13 mouse cellular contexts compared by ENCODE assay signal in genomic region chr11:103098531-103099190, GRCm38 (mm10). TPM values are rescaled to one million over a fixed set of nuclear protein-coding genes. Genes with fewer than 3 reads are reported as not detected.
DNase-seq lines count a peak whose midpoint lies in the region; TF ChIP-seq lines count a peak whose summit lies in the region.
"Had no signal": no experiment of that assay in that cellular context is flagged by ENCODE, and none has a peak within 500 bp of the region (broad histone marks: within the 10 kb centered on the region; RNA-seq: fewer than 3 reads in every experiment).

No protein-coding gene starts in this region.

- peak overlapping the region; percentile 19 for H3ac ChIP-seq in C2C12 (ENCODE audit: control insufficient read depth, insufficient read length, low read depth)

- peaks cover 92% of the 10 kb centered on the region for H3K4me1 ChIP-seq in E14TG2a.4 (replicated peaks; ENCODE audit: low read depth, low read length)

- H3K79me2 ChIP-seq in C2C12 (ENCODE audit: control insufficient read depth, insufficient read depth): peaks cover 73% of the 10 kb centered on the region

- no peaks in the 10 kb centered on the region for H3K9me3 ChIP-seq in E14TG2a.4 (ENCODE audit: low read length)
- H3K9me3 ChIP-seq: hindbrain, embryonic 15.5 days; neural tube, embryonic 13.5 days had no signal

- peaks cover 40% of the 10 kb centered on the region for H3K79me3 ChIP-seq in C2C12 (ENCODE audit: low read depth)

- intact Hi-C loops in heart, postnatal 25 days (cut with DNase I): no loop called here
- intact Hi-C loops in heart, postnatal 14 days (cut with DNase I): no loop called here

- H3K4me3 ChIP-seq in C2C12 (ENCODE audit: insufficient read depth, poor library complexity, severe bottlenecking) (no peak overlapping the region), E14TG2a.4 (replicated peaks; ENCODE audit: low read length) (peak overlapping the region; percentile 3; the same call in 1 of the 2 replicates)
- H3K4me3 ChIP-seq: erythroblast, embryonic 14.5 days; hindbrain, embryonic 15.5 days; neural tube, embryonic 13.5 days had no signal

- DNase-seq in heart, adult 11 months: peak; percentile 94
- no peak for DNase-seq in heart, postnatal 25 days (ENCODE audit: low spot score)
- DNase-seq in heart, postnatal 14 days: peak; percentile 59 to 63
- no peak for DNase-seq in adipocyte (ENCODE audit: low spot score)
- DNase-seq in urinary bladder, postnatal 36 days (ENCODE audit: low spot score in 2 of 2): no peak
- DNase-seq: midbrain, embryonic 14.5 days; right cerebral cortex, adult 18-20 months; thymus, postnatal 36 days had no signal

- TF ChIP-seq CTCF in C2C12 (IDR thresholded peaks at IDR 0.05; ENCODE audit: control insufficient read depth, insufficient read depth, insufficient read length) (no peak), E14TG2a.4 (conservative IDR thresholded peaks at IDR 0.05; ENCODE audit: low read length) (no peak)

- H3K27me3 ChIP-seq in C2C12 (ENCODE audit: control insufficient read depth, insufficient read depth, insufficient read length): no peaks in the 10 kb centered on the region
- H3K27me3 ChIP-seq in E14TG2a.4 (ENCODE audit: insufficient read depth, low read length): peaks cover 45% of the 10 kb centered on the region

- H3K36me3 ChIP-seq in C2C12 (ENCODE audit: control insufficient read depth, insufficient read depth) (peaks cover 19% of the 10 kb centered on the region), E14TG2a.4 (ENCODE audit: insufficient read depth, low read length) (no peaks in the 10 kb centered on the region)
- H3K36me3 ChIP-seq: hindbrain, embryonic 15.5 days; neural tube, embryonic 13.5 days had no signal

TF ChIP-seq in C2C12, 6 proteins besides CTCF, POLR2A, EP300 and RAD21:
- TF ChIP-seq CEBPB (IDR thresholded peaks at IDR 0.05; ENCODE audit: low read depth): no peak
- TF ChIP-seq MAX (IDR thresholded peaks at IDR 0.05): no peak
- TF ChIP-seq MYOG (IDR thresholded peaks at IDR 0.05; ENCODE audit: control insufficient read depth, extremely low read depth, insufficient read length): no peak
- TF ChIP-seq FOSL1 (IDR thresholded peaks at IDR 0.05; ENCODE audit: insufficient read depth, low read length, poor library complexity, severe bottlenecking): no peak
- no peak for TF ChIP-seq MYOD1 (IDR thresholded peaks at IDR 0.05; ENCODE audit: control insufficient read depth, insufficient read length, low read depth)
- TF ChIP-seq USF1 (IDR thresholded peaks at IDR 0.05; ENCODE audit: low read depth): no peak

RNA-seq across cellular contexts. Expression of gene Plcd3, which starts 2.8 kb away (rescaled TPM):
- total RNA-seq in heart, postnatal 25 days (2021): 10 to 100 TPM; 14.7 to 16.3 TPM
- 27.6 TPM for polyA plus RNA-seq in C2C12 (2012; fragmentation: generic; extraction: Trizol)
- 10 to 100 TPM; 19.4 to 20.9 TPM for total RNA-seq in heart, postnatal 14 days (2021)

RNA-seq across cellular contexts. Expression of gene Acbd4, which starts 2.8 kb away (rescaled TPM):
- total RNA-seq in heart, postnatal 25 days (2021): 10 to 100 TPM; 36.7 to 39.0 TPM
- 23.0 TPM for polyA plus RNA-seq in C2C12 (2012; fragmentation: generic; extraction: Trizol)
- total RNA-seq in heart, postnatal 14 days (2021): 10 to 100 TPM; 30.5 to 34.5 TPM

RNA-seq across cellular contexts. Expression of gene Hexim1, which starts 17.4 kb away (rescaled TPM):
- total RNA-seq in heart, postnatal 25 days (2021): 10 to 100 TPM; 17.5 to 18.8 TPM
- polyA plus RNA-seq in C2C12 (2012; fragmentation: generic; extraction: Trizol): 24.3 TPM
- 10 to 100 TPM; 18.5 to 20.4 TPM for total RNA-seq in heart, postnatal 14 days (2021)

RNA-seq across cellular contexts. Expression of gene Hexim2, which starts 33.6 kb away (rescaled TPM):
- total RNA-seq in heart, postnatal 25 days (2021): 1 to 10 TPM; 1.3 to 2.3 TPM
- polyA plus RNA-seq in C2C12 (2012; fragmentation: generic; extraction: Trizol): 3.4 TPM
- 1 to 10 TPM; 1.8 to 3.3 TPM for total RNA-seq in heart, postnatal 14 days (2021)

Comparison
In these comparisons a context has a peak if more than half of its experiments do, and no peak if none do; other contexts are left out.
1. DNase-seq: peak in heart, adult 11 months (single experiment) and heart, postnatal 14 days (2 of 2); none in heart, postnatal 25 days (single experiment), adipocyte (single experiment) and urinary bladder, postnatal 36 days (0 of 2).